23 mouse cellular contexts compared by ENCODE assay signal in the genomic region with DNA sequence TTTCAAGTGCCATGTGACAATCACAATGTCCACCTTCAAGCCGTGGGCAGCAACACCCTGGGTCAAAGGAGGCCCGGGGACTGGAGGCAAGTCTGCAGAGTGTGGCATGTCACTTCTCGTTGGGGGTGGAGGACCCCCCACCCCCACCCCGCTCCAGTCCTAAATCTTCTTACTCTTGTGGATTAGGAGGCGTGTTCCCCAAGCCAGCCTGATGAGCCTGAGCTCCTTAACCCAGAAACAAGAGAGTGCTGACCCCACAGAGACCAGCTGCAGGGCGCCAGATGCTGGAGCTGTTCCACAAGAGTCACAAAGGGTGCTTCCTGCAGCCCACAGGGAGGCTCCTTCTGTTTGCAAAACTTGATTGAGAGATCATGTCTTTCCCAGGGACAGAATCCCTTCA. TPM values are rescaled to one million over a fixed set of nuclear protein-coding genes. Genes with fewer than 3 reads are reported as not detected.
DNase-seq lines count a peak whose midpoint lies in the region; ATAC-seq lines count a peak whose summit lies in the region.
"Had no signal": no experiment of that assay in that cellular context is flagged by ENCODE, and none has a peak within 500 bp of the region (broad histone marks: within the 10 kb centered on the region; RNA-seq: fewer than 3 reads in every experiment).

TSS of gene Ppef2 (minus strand) at position 61 of the 400 bp plus-strand sequence.

- H3K36me3 ChIP-seq in kidney, embryonic 15.5 days, result no peaks in the 10 kb centered on the region
- no peaks in the 10 kb centered on the region for H3K36me3 ChIP-seq in midbrain, embryonic 12.5 days
- H3K36me3 ChIP-seq in midbrain, embryonic 16.5 days (ENCODE audit: control insufficient read depth, insufficient read depth, low read length), result no peaks in the 10 kb centered on the region
- H3K36me3 ChIP-seq in limb, embryonic 10.5 days, result no peaks in the 10 kb centered on the region
- no peaks in the 10 kb centered on the region for H3K36me3 ChIP-seq in hindbrain, embryonic 16.5 days (ENCODE audit: control insufficient read depth, insufficient read depth, low read length)
- H3K36me3 ChIP-seq: embryonic facial prominence, embryonic 15.5 days; forebrain, embryonic 12.5 days; heart, embryonic 10.5 days; hindbrain, embryonic 13.5 days; intestine, embryonic 15.5 days; limb, embryonic 15.5 days; neural tube, embryonic 12.5 days had no signal

- peaks cover 28% of the 10 kb centered on the region for H3K4me1 ChIP-seq in kidney, embryonic 15.5 days
- H3K4me1 ChIP-seq in midbrain, embryonic 12.5 days, result no peaks in the 10 kb centered on the region; the same call in 1 of the 2 replicates
- H3K4me1 ChIP-seq in midbrain, embryonic 16.5 days (ENCODE audit: control insufficient read depth, insufficient read depth, low read length), result no peaks in the 10 kb centered on the region
- H3K4me1 ChIP-seq in limb, embryonic 10.5 days, result peaks cover 43% of the 10 kb centered on the region
- peaks cover 5% of the 10 kb centered on the region; the same call in 1 of the 2 replicates for H3K4me1 ChIP-seq in hindbrain, embryonic 16.5 days (ENCODE audit: control insufficient read depth, insufficient read depth, low read depth, low read length)
- H3K4me1 ChIP-seq: embryonic facial prominence, embryonic 15.5 days; intestine, embryonic 15.5 days had no signal

- no peak within 1 kb of the TSS for H3K4me2 ChIP-seq in kidney, embryonic 15.5 days
- H3K4me2 ChIP-seq in midbrain, embryonic 12.5 days (replicated peaks), result no peak within 1 kb of the TSS
- no peak within 1 kb of the TSS for H3K4me2 ChIP-seq in midbrain, embryonic 16.5 days (ENCODE audit: low read length)
- no peak within 1 kb of the TSS for H3K4me2 ChIP-seq in hindbrain, embryonic 16.5 days (ENCODE audit: low read length)
- H3K4me2 ChIP-seq: embryonic facial prominence, embryonic 15.5 days; forebrain, embryonic 12.5 days; hindbrain, embryonic 13.5 days; intestine, embryonic 15.5 days; limb, embryonic 15.5 days; neural tube, embryonic 12.5 days had no signal

- no peaks in the 10 kb centered on the region for H3K9me3 ChIP-seq in kidney, embryonic 15.5 days (replicated peaks)
- no peaks in the 10 kb centered on the region for H3K9me3 ChIP-seq in midbrain, embryonic 12.5 days
- no peaks in the 10 kb centered on the region for H3K9me3 ChIP-seq in midbrain, embryonic 16.5 days (replicated peaks; ENCODE audit: control insufficient read depth, low read length, poor library complexity, severe bottlenecking)
- H3K9me3 ChIP-seq in limb, embryonic 10.5 days (replicated peaks), result no peaks in the 10 kb centered on the region
- H3K9me3 ChIP-seq in hindbrain, embryonic 16.5 days (ENCODE audit: control insufficient read depth, low read length), result no peaks in the 10 kb centered on the region
- H3K9me3 ChIP-seq: embryonic facial prominence, embryonic 15.5 days; forebrain, embryonic 12.5 days; heart, embryonic 10.5 days; hindbrain, embryonic 13.5 days; intestine, embryonic 15.5 days; limb, embryonic 15.5 days; neural tube, embryonic 12.5 days had no signal

- no peak for DNase-seq in kidney, adult 11 months
- DNase-seq in limb, embryonic 10.5 days (ENCODE audit: low spot score), result no peak
- DNase-seq in retina, postnatal 7 days (ENCODE audit: low read depth, low spot score), result peak; percentile 82
- DNase-seq in gastrocnemius, postnatal 4 days (ENCODE audit: low spot score in 2 of 2), result no peak
- DNase-seq: adrenal gland, postnatal 14 days; cerebellum, adult 11-12 months; cerebellum, postnatal 25 days; gastrocnemius, postnatal 36 days; heart, postnatal 10 days; lung, adult 18-20 months; lung, postnatal 4 days; right cerebral cortex, postnatal 4 days had no signal

- H3K9ac ChIP-seq in kidney, embryonic 15.5 days, result no peak within 1 kb of the TSS
- H3K9ac ChIP-seq in midbrain, embryonic 12.5 days (replicated peaks), result no peak within 1 kb of the TSS
- no peak within 1 kb of the TSS for H3K9ac ChIP-seq in midbrain, embryonic 16.5 days (ENCODE audit: low read depth, low read length)
- H3K9ac ChIP-seq in hindbrain, embryonic 16.5 days (ENCODE audit: low read depth, low read length), result no peak within 1 kb of the TSS
- H3K9ac ChIP-seq: embryonic facial prominence, embryonic 15.5 days; forebrain, embryonic 12.5 days; hindbrain, embryonic 13.5 days; intestine, embryonic 15.5 days; limb, embryonic 15.5 days; neural tube, embryonic 12.5 days had no signal

- WGBS in kidney, embryonic 15.5 days, result 11% methylated on average over 6 of the region's 6 CpGs
- WGBS in midbrain, embryonic 12.5 days, result 5% methylated on average over 6 of the region's 6 CpGs
- WGBS in midbrain, embryonic 16.5 days, result 6% methylated on average over 6 of the region's 6 CpGs
- 4% methylated on average over 6 of the region's 6 CpGs for WGBS in limb, embryonic 10.5 days
- WGBS in hindbrain, embryonic 16.5 days, result 14% methylated on average over 6 of the region's 6 CpGs

- peak within 1 kb of the TSS; percentile 70 for H3K27ac ChIP-seq in kidney, embryonic 15.5 days
- H3K27ac ChIP-seq in midbrain, embryonic 12.5 days (replicated peaks), result no peak within 1 kb of the TSS
- no peak within 1 kb of the TSS for H3K27ac ChIP-seq in midbrain, embryonic 16.5 days (ENCODE audit: low read length)
- peak within 1 kb of the TSS; percentile 51 for H3K27ac ChIP-seq in limb, embryonic 10.5 days
- no peak within 1 kb of the TSS for H3K27ac ChIP-seq in hindbrain, embryonic 16.5 days (ENCODE audit: low read depth, low read length)
- H3K27ac ChIP-seq: embryonic facial prominence, embryonic 15.5 days; forebrain, embryonic 12.5 days; hindbrain, embryonic 13.5 days; intestine, embryonic 15.5 days; limb, embryonic 15.5 days; neural tube, embryonic 12.5 days had no signal

- H3K27me3 ChIP-seq in kidney, embryonic 15.5 days, result no peaks in the 10 kb centered on the region
- H3K27me3 ChIP-seq in midbrain, embryonic 12.5 days, result peaks cover 28% of the 10 kb centered on the region
- H3K27me3 ChIP-seq in midbrain, embryonic 16.5 days (ENCODE audit: control insufficient read depth, insufficient read depth, low read depth, low read length), result no peaks in the 10 kb centered on the region
- H3K27me3 ChIP-seq in limb, embryonic 10.5 days (ENCODE audit: low read depth, poor library complexity, severe bottlenecking), result no peaks in the 10 kb centered on the region
- H3K27me3 ChIP-seq in hindbrain, embryonic 16.5 days (replicated peaks; ENCODE audit: control insufficient read depth, insufficient read depth, low read length), result no peaks in the 10 kb centered on the region
- H3K27me3 ChIP-seq: forebrain, embryonic 12.5 days; intestine, embryonic 15.5 days; limb, embryonic 15.5 days; neural tube, embryonic 12.5 days had no signal

- ATAC-seq in kidney, embryonic 15.5 days (replicated peaks; ENCODE audit: low FRiP score), result peak; percentile 34; the same call in 1 of the 2 replicates
- ATAC-seq in midbrain, embryonic 12.5 days (ENCODE audit: low FRiP score, low read depth), result 0 out of 2 replicates have a peak, but pooled peaks have one; percentile 21
- no peak for ATAC-seq in midbrain, embryonic 16.5 days
- ATAC-seq in hindbrain, embryonic 16.5 days, result no peak
- ATAC-seq: intestine, embryonic 15.5 days had no signal

- H3K4me3 ChIP-seq in kidney, embryonic 15.5 days (replicated peaks), result no peak within 1 kb of the TSS
- H3K4me3 ChIP-seq in midbrain, embryonic 12.5 days, result no peak within 1 kb of the TSS
- no peak within 1 kb of the TSS for H3K4me3 ChIP-seq in midbrain, embryonic 16.5 days (ENCODE audit: low read depth, low read length)
- no peak within 1 kb of the TSS for H3K4me3 ChIP-seq in limb, embryonic 10.5 days
- H3K4me3 ChIP-seq in hindbrain, embryonic 16.5 days (ENCODE audit: low read length), result no peak within 1 kb of the TSS
- H3K4me3 ChIP-seq: embryonic facial prominence, embryonic 15.5 days; forebrain, embryonic 12.5 days; heart, embryonic 10.5 days; hindbrain, embryonic 13.5 days; intestine, embryonic 15.5 days; limb, embryonic 15.5 days; neural tube, embryonic 12.5 days had no signal

RNA-seq across cellular contexts. Expression of gene Ppef2, which starts in this region (rescaled TPM):
- polyA plus RNA-seq in kidney, embryonic 15.5 days (2015; fragmentation: Nextera tagmentation; extraction: Ambion mirVana), result 0.08 and 0.35 TPM in 2 replicates
- polyA plus RNA-seq in midbrain, embryonic 12.5 days (2016; fragmentation: Nextera tagmentation; extraction: Ambion mirVana), result 0.19 and 0.21 TPM in 2 replicates
- polyA plus RNA-seq in midbrain, embryonic 16.5 days (2015; fragmentation: Nextera tagmentation; extraction: Ambion mirVana), result 0.61 and 0.84 TPM in 2 replicates
- 0.16 and 0.58 TPM in 2 replicates for polyA plus RNA-seq in limb, embryonic 10.5 days (2016; fragmentation: Nextera tagmentation; extraction: Ambion mirVana)
- under 1 TPM; 0.08 to 0.29 TPM for total RNA-seq in gastrocnemius, postnatal 4 days (2021)
- 0.62 and 0.68 TPM in 2 replicates for polyA plus RNA-seq in hindbrain, embryonic 16.5 days (2015; fragmentation: Nextera tagmentation; extraction: Ambion mirVana)
- total RNA-seq: gastrocnemius, postnatal 36 days; heart, postnatal 10 days had no signal

Comparison
In these comparisons a context has a peak if more than half of its experiments do, and no peak if none do; other contexts are left out.
1. Peak in ATAC-seq and H3K27ac ChIP-seq in kidney, embryonic 15.5 days; RNA of the gene not detected or under 1 TPM.
2. Peak in ATAC-seq in midbrain, embryonic 12.5 days; RNA of the gene not detected or under 1 TPM.